Mouse (Mus musculus) gastrocnemius, postnatal 10 days (tissue): ENCODE results near the gene Thra. TPM values are rescaled to one million over a fixed set of nuclear protein-coding genes. Genes with fewer than 3 reads are reported as not detected.
A peak's percentile ranks its signal among the peaks of the same experiment; 100 is the strongest.

Source experiments
- DNase-seq: peaks from one replicate; pipeline ENCODE4 v3.0.0; 2021; ENCODE audit warnings: mixed read lengths
- total RNA-seq, 2 experiments: library from RNA; stranded (reverse); gene quantifications; 2 replicates each; pipeline ENCODE4 v1.2.3; 2021

Gene Thra
- total RNA-seq, 2 experiments from 2014 or later, result 149 to 169 TPM

GRCm38 (mm10) chr11:98764746-98765145 is 24.3 kb downstream of the Thra start:
- no peak for DNase-seq

GRCm38 (mm10) chr11:98765421-98766309 is 25.2 kb downstream of the Thra start:
- peak; percentile 61 for DNase-seq

DNA sequence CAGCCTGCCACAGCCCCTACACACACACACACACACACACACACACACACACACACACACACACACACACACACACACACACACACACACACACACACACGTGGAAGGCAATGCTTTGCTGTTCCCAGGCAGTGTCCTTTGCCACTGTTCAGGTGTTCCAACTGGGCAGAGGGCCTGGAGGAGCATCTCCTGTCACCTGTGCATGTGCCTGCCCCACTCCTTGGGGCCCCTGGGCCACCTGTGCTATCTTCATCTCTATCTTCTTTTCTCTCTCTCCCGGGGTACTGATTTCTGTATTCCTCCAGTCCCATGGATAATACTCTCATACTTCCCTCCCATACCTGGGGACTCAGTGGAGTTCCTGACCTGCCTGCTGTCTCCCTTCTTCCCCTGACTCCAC is 25.9 kb downstream of the Thra start:
- DNase-seq, result peak; percentile 31

DNA sequence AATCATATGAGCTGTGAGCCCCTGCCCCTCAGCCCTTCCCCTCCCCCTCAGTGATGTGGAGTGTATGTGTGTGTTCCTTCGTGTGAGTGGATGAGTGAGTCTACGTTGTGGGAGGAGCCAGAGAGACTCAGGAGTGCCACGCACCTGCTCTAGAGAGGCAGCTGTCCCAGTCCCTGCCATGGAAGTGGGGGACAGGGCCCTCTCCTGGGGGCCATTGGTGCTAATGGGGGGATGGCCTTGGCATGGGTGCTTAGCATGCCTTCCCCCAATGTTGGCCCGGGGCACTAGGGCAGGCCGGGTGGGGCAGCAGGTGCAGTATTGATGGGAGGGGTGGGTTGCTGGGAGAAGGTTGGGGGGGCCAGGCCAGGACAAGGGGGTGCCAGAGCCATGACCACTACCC is 26.4 kb downstream of the Thra start:
- DNase-seq, result peak; percentile 34

- peak; percentile 41 for DNase-seq
Measured at GRCm38 (mm10) chr11:98767276-98767675, 26.8 kb downstream of the Thra start.

DNA sequence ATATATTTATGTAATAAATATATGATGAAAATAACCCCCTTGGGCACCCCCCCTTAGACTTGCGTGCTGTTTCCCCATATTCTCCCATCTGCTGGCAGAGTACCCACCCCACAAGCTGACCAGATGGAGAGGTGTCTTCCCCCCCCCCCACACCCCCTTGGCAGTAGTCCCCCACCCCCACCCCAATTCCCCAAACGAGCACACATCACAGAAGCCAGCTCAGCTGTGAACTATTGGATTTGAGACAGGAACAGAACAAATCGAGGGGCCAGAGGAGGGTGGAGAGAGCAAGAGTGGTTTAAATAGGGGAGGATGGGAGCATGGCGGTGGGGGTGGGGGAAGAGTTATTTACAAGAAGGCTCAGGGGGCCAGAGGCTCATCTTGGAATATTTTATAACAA is 27.3 kb downstream of the Thra start:
- no peak for DNase-seq

DNA sequence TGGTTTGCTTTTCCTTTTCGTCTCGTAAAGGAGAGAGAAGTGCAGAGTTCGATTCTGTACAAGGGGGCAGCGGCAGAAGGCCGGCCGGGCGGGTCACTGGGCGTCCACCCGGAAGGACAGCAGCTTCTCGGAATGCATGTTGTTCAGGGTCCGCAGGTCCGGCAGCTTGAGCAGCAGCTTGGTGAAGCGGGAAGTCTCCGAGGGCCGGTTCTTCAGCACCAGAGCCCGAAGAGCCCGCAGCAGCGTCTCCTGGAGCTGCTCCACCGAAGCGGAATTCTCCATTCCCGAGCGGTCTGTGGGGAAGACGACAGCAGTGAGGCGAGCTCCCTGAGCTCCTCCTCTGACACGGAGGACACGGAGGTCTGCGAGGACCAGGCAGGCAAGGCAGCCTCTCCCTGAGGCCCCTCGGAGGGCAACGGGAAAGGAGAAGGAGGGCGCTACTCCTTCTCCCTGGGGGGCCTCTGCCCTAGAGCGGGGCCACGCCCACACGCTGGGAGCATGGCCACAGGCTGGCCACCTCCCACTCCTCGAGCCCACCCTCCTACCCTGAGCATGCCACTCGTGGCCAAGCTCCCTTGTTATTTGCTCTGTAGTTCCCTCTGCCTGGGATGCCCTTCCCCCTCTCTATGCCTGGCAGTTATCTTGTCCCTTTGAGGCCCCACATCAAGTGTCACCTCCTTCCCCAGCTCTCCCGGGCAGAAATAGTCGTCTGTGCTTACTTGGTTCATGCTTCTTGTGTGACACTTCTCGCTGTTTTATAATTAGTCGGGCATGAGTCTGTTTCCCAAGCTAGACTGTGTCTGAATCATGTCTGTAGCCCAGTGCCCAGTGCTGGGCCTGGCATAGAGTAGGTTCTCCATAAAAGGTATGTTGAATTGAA is 27.9 kb downstream of the Thra start:
- DNase-seq, result peak; percentile 48

- DNase-seq, result no peak
Measured at GRCm38 (mm10) chr11:98769007-98769954, 28.8 kb downstream of the Thra start.

GRCm38 (mm10) chr11:98770096-98770975 is 29.9 kb downstream of the Thra start:
- peak; percentile 38 for DNase-seq

DNA sequence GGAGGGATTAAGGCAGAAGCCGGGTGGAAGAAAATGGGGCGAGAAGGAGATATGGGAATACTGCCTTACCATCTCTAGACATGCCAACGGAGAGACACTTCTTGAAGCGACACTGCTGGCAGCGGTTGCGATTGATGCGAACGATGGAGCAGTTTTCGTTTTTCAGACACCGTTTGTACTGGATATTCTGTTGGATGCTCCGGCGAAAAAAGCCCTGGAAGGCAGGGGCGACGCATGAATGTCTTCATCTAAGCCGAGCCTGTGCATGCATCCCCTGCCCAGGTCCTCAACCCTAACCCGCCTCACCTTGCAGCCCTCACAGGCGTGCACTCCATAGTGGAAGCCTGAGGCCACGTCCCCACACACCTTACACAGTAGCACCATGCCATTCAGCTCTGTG is 30.7 kb downstream of the Thra start:
- peak; percentile 21 for DNase-seq

DNA sequence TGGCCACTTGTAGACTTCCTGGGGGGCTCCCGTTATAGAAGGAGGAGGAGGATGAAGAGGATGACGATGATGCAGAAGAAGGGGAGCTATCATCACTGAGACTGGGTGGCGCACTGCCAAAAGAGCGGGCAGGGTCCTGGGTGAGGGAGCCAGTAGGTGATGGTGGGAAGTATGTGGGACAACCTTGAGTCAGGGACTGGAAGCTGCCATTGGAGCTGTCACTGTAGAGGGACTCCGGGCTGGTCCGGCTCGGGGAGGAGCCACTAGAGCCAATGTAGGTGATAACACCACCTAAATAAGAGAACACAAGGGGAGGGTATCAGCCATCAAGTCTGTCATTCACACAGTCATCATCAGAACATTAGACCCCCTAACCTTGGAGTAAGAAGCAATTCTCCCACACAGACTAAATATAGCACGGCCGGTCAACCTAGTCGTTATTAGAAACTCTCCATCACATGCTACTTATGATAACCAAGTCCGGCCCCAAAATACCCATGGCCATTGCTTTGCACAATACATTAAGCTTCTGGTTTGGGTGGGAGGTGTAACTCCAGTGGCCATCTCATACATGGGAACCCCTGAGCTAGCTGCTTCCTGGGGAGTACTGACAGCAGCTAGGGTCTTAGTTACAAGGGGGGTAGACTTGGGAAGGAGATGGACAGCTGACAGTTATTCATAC is 31.5 kb downstream of the Thra start:
- DNase-seq, result peak; percentile 64

DNA sequence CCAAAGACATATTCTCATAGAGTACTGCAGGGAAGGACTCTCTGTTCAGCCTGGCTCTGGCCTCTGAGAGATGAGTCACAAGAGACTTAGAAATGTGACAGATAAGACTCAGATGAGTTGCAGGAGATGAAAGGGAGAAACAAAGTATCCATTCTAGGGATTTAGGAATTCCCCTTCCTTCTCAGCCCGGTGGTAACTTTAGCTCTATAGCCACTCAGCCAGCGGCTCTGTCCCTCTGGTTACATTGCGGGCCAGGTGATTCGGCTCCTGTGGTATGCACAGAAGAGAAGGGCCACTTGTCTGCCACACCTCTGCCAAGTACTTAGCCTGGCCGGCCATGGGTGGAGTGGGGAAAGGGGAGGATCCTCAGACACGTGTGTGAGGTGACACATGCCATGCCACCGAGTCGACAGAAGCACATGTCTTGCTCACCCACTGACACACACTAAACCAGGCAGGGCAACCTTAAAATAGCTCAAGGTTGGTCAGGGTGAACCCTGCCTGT is 32.3 kb downstream of the Thra start:
- peak; percentile 66 for DNase-seq

DNA sequence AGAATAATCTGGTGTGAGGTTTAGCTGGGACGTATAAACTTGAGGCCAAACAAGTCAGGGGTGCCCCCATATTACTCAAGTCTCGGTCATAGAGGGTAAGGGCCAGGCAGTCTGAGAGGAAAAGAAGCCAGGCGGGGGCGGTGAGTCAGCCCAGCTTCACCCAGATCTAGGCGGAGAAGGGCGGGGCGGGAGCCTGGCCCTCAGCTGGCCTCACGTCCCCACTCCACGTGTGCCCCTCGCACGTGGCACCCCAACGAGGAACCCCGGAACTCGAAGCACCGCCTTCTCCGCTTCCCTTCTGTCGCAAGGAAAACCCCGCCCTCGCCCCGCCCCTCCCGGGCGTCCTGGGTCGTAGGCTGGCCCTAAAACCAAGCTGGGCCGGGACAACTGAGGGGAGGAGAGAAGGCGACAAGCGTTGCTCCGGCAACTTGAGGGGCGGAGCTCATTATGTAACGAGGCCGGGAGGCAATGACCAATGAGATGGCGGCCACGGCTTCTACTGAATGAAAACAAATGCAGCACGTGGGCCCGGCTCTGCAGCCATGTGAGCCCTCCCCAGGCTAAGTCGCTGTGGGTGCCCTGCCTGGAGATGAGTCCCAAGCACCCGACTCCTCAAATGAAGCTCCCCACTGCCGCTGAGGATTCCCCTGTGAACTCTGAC is 33.3 kb downstream of the Thra start:
- peak; percentile 99 for DNase-seq

- DNase-seq, result no peak
Measured at GRCm38 (mm10) chr11:98774582-98775347, 34.3 kb downstream of the Thra start, which contains the start of gene Nr1d1. Gene Nr1d1, minus strand, starts transcription at chr11:98775333.

DNA sequence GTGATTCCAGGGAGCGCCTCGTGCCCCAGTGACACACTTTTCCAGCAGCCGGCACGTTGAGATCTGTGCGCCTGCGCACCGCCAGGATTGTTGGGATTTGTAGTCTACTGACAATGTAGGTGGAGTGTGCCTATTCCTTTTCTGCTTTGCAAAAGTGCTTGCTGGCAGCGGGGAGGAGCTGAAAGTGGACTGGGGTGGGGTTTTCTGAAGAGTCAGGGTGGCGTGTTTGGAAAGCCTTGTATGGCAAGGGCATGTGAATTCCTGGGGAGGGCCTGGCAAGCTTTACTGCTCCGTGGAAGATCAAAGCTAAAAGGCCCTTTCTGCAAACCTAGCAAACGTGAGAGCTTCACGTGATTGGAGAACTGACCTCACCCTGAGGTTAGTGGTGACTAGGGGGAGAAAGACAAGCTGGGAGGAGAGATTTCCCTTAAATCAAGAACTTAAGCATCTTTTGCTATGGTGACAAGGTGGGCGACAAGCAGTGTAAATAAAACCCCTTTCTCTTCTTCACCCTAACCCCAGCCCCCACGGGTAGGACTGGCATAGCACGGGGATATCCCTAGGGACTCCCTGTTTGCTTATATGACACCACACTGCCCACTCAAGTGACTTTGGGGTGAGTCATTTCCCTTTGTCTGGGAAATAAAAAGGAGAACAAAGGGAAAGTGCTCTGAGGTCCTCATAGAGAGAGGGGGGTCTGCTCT is 35.1 kb downstream of the Thra start:
- peak; percentile 97 for DNase-seq

GRCm38 (mm10) chr11:98776052-98776764 is 35.8 kb downstream of the Thra start:
- DNase-seq, result no peak
